Mouse (Mus musculus): Measurements from ENCODE around the gene Gli3. TPM values are rescaled to one million over a fixed set of nuclear protein-coding genes. Genes with fewer than 3 reads are reported as not detected.
A peak's percentile ranks its signal among the peaks of the same experiment; 100 is the strongest.

Gli3 gene
- polyA plus RNA-seq, 1 experiment from 2014 or later, result 30.6 TPM

DNA sequence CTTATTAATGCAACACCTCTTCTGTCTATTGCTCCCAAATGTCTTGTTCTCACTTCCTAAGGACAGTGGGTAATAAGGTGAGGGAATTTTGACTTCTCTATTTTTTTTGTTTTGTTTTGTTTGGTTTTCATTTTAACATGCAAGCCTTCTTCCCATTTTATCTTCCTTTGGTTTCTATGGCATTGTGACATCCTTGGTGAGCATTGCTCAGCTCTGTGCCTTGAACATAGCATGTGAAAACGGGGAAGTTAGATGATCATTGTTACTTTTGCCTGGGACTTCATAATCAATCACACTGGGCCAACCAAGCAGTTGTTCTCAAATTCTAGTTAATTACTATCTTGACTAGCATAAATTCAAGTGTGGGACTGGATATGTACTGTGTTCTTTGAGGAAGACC, 258.4 kb downstream of the Gli3 start:
- TF ChIP-seq CTCF (IDR thresholded peaks at IDR 0.05; ENCODE audit: low read depth), result no peak
- Histone ChIP-seq H3K27ac (ENCODE audit: low read depth) (no peak overlapping the region), H3K27me3 (ENCODE audit: insufficient read depth, low read length) (no peaks in the 10 kb centered on the region), H3K4me3 (ENCODE audit: low read depth, low read length) (no peak overlapping the region), H3K4me1 (ENCODE audit: insufficient read depth) (no peaks in the 10 kb centered on the region), H3K4me2 (no peak overlapping the region), H3K9me3 (ENCODE audit: low read depth, low read length) (no peaks in the 10 kb centered on the region), H3K36me3 (ENCODE audit: insufficient read depth) (peaks cover 52% of the 10 kb centered on the region), H3K9ac (no peak overlapping the region)
- DNase-seq (no peak), ATAC-seq (ENCODE audit: insufficient read depth) (no peak)
- 94% methylated on average over 1 of the region's 1 CpGs for WGBS

DNA sequence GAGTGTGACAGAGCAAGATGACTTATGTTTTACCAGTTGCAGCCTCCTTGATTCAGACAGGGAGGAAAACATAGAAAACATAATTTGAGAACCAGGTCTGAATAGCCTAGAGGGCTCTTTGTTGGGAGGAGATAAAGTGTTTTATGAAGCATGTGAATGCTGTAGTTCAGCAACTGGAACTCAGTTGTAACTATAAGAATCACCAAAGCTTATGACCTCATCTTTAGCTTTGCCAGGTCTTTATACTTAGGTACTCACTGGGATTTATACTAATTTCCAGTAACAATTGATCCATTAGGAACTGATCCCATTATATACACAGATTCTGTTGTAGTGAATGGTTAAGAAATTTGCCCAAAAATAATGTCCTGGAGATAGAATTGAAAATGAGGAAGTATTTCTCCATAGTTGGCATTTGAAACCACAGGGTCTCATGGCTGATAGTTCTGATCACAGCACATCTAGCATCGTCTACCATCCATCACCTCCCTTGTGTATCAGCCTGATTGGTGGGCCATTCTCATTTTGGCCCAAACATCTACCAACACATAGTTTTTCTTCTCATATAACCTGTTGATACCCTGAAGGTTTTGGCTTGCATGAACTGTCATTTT, 259.8 kb downstream of the Gli3 start:
- Histone ChIP-seq H3K36me3 (ENCODE audit: insufficient read depth) (peaks cover 55% of the 10 kb centered on the region), H3K4me1 (ENCODE audit: insufficient read depth) (no peaks in the 10 kb centered on the region), H3K27me3 (ENCODE audit: insufficient read depth, low read length) (no peaks in the 10 kb centered on the region), H3K4me3 (ENCODE audit: low read depth, low read length) (no peak overlapping the region), H3K27ac (ENCODE audit: low read depth) (no peak overlapping the region), H3K9ac (no peak overlapping the region), H3K4me2 (no peak overlapping the region), H3K9me3 (ENCODE audit: low read depth, low read length) (no peaks in the 10 kb centered on the region)
- WGBS, result 100% methylated on average over 1 of the region's 1 CpGs
- DNase-seq, result no peak
- no peak for TF ChIP-seq CTCF (IDR thresholded peaks at IDR 0.05; ENCODE audit: low read depth)
- ATAC-seq (ENCODE audit: insufficient read depth), result no peak

DNA sequence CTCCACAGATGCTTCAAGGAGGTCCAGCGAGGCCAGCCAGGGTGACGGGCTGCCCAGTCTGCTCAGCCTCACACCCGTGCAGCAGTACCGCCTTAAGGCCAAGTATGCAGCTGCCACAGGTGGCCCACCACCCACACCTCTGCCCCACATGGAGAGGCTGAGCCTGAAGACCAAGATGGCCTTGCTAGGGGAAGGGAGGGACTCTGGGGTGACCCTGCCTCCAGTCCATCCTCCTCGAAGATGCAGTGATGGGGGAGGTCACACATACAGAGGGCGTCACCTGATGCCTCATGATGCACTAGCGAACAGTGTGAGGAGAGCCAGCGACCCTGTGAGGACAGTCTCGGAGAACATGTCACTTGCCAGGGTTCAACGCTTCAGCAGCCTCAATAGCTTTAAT, 261.7 kb downstream of the Gli3 start:
- TF ChIP-seq CTCF (IDR thresholded peaks at IDR 0.05; ENCODE audit: low read depth), result no peak
- no peaks in the 10 kb centered on the region; the same call in 1 of the 2 replicates for H3K9me3 ChIP-seq (ENCODE audit: low read depth, low read length)
- no peaks in the 10 kb centered on the region for H3K4me1 ChIP-seq (ENCODE audit: insufficient read depth)
- ATAC-seq (ENCODE audit: insufficient read depth) (no peak), DNase-seq (no peak)
- H3K4me3 ChIP-seq (ENCODE audit: low read depth, low read length), result no peak overlapping the region
- H3K36me3 ChIP-seq (ENCODE audit: insufficient read depth), result peaks cover 62% of the 10 kb centered on the region
- H3K9ac ChIP-seq, result no peak overlapping the region
- 86% methylated on average over 10 of the region's 10 CpGs for WGBS
- no peak overlapping the region for H3K4me2 ChIP-seq
- no peak overlapping the region for H3K27ac ChIP-seq (ENCODE audit: low read depth)
- H3K27me3 ChIP-seq (ENCODE audit: insufficient read depth, low read length), result no peaks in the 10 kb centered on the region

DNA sequence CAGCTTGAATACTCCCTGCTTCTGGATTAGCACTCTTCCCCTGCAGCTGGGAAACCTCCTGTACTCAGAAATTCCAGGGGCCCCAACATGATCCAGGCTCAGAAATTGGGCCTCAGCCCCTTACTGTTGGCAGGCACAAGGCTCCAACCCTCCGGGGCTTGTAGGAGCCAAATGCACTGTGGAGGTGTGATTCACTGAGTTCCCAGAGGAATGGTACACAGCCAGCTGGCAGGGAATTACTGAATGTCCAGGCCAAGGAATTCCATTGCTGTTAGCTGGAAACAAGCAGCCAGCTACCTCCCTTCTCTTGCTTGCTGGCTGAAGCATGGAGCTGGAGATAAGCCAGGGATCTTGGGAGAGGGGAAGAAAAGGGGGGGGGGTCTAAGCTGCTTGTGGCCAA, 278.7 kb downstream of the Gli3 start:
- peak; percentile 92 for DNase-seq
- peak overlapping the region; percentile 65; the same call in 1 of the 2 replicates for H3K27ac ChIP-seq (ENCODE audit: low read depth)

DNA sequence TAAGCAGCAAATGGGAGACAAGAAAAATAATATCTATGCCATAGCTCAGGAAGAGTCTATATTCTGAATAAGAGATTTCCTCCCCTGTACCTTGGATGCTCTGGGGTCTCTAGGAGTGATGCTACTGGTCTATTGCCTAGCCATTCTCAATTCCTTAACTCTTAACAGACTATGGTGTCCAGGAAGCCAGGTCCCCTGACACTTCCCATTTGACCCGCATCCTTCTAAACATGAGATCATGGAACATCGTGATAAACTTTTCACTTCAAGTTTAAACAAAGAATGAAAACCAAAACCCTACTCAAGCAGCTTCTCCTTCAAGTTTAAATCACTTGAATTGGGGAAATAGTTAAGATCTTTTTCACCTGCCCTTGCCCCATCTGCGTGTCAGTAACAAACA, 279.3 kb downstream of the Gli3 start:
- no peak overlapping the region for H3K4me3 ChIP-seq (ENCODE audit: low read depth, low read length)
- no peak for TF ChIP-seq CTCF (IDR thresholded peaks at IDR 0.05; ENCODE audit: low read depth)
- peaks cover 6% of the 10 kb centered on the region for H3K4me1 ChIP-seq (ENCODE audit: insufficient read depth)
- H3K27me3 ChIP-seq (ENCODE audit: insufficient read depth, low read length), result no peaks in the 10 kb centered on the region
- DNase-seq (no peak), ATAC-seq (ENCODE audit: insufficient read depth) (peak; percentile 25; the same call in 1 of the 2 replicates)
- no peak overlapping the region for H3K9ac ChIP-seq
- no peaks in the 10 kb centered on the region for H3K9me3 ChIP-seq (ENCODE audit: low read depth, low read length)
- no peak overlapping the region for H3K4me2 ChIP-seq
- no peaks in the 10 kb centered on the region for H3K36me3 ChIP-seq (ENCODE audit: insufficient read depth)
- H3K27ac ChIP-seq (ENCODE audit: low read depth), result 0 out of 2 replicates have a peak overlapping the region, but pooled peaks have one; percentile 65
- WGBS, result 76% methylated on average over 3 of the region's 3 CpGs

More for the DNA sequence above, 278.7 kb downstream of the Gli3 start:
- peaks cover 6% of the 10 kb centered on the region for H3K4me1 ChIP-seq (ENCODE audit: insufficient read depth)
- H3K27me3 ChIP-seq (ENCODE audit: insufficient read depth, low read length), result no peaks in the 10 kb centered on the region
- no peak overlapping the region for H3K4me3 ChIP-seq (ENCODE audit: low read depth, low read length)
- no peaks in the 10 kb centered on the region for H3K9me3 ChIP-seq (ENCODE audit: low read depth, low read length)
- 26% methylated on average over 1 of the region's 1 CpGs for WGBS
- TF ChIP-seq CTCF (IDR thresholded peaks at IDR 0.05; ENCODE audit: low read depth), result no peak
- ATAC-seq (ENCODE audit: insufficient read depth), result peak; percentile 98
- no peaks in the 10 kb centered on the region for H3K36me3 ChIP-seq (ENCODE audit: insufficient read depth)
- H3K4me2 ChIP-seq, result no peak overlapping the region
- H3K9ac ChIP-seq, result no peak overlapping the region

DNA sequence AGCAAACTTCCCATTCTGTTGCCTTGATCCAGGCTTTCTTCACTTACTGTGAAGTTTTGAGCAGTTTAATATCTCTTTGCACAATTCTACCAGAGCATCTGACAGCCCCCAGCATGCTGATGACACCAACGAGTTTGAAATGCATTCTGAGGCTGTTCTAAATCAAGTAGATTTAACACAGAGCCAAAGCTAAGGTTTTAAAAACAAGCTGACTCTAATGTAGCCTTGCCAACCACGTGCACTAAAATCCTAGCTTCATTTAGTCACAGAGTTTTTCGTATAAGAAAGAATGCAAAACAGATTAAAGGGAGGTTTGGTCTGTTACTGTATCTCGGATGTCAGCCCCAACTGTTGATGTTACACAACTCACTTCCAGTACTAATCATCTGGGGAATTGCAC, 279.7 kb downstream of the Gli3 start:
- H3K27me3 ChIP-seq (ENCODE audit: insufficient read depth, low read length), result no peaks in the 10 kb centered on the region
- H3K4me3 ChIP-seq (ENCODE audit: low read depth, low read length), result no peak overlapping the region
- no peak overlapping the region for H3K9ac ChIP-seq
- peak overlapping the region; percentile 65; the same call in 1 of the 2 replicates for H3K27ac ChIP-seq (ENCODE audit: low read depth)
- ATAC-seq (ENCODE audit: insufficient read depth), result no peak
- no peaks in the 10 kb centered on the region for H3K9me3 ChIP-seq (ENCODE audit: low read depth, low read length)
- TF ChIP-seq CTCF (IDR thresholded peaks at IDR 0.05; ENCODE audit: low read depth), result no peak
- no peak overlapping the region for H3K4me2 ChIP-seq
- H3K36me3 ChIP-seq (ENCODE audit: insufficient read depth), result no peaks in the 10 kb centered on the region
- DNase-seq, result peak; percentile 18
- H3K4me1 ChIP-seq (ENCODE audit: insufficient read depth), result peaks cover 6% of the 10 kb centered on the region
- 43% methylated on average over 4 of the region's 4 CpGs for WGBS

DNA sequence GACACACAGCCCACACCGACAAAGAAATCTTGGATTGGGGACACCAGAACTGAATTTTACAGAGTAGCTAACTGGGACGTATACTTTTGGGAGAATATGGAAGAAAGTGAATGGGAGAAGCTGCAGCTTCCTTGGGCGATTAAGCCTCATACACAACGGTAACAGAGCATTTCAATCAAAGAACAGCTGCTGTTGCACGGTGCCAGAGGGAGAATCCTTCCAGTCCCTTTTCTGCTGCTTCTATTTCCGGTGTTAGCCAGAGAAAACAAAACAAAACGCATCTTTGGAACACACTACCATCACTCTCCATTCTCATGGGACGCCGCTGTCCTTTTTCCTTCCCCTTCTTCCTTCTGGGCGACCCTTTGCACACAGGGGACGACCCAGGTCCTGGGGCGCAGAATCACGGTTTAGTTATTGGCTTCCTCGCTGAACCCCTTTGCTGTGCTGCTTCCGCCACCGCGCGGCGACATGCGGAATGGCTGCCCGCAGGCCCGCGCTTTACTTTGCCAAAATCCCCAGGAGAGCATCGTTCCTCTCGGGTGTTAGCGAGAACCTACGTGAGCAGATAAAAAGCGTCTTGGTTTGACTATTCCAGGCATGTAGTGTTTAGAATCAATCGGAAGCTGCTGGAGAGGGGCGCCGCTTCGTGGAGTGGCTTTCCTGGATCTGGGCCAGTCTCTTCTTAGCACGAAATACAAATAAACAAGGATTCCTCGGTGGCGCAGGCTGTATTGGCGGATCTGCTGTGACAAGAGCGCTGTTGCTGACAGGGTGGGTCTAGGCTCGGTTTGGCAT, 296.0 kb downstream of the Gli3 start:
- H3K27me3 ChIP-seq (ENCODE audit: insufficient read depth, low read length), result no peaks in the 10 kb centered on the region
- H3K9ac ChIP-seq, result peak overlapping the region; percentile 43
- H3K36me3 ChIP-seq (ENCODE audit: insufficient read depth), result no peaks in the 10 kb centered on the region
- H3K4me1 ChIP-seq (ENCODE audit: insufficient read depth), result no peaks in the 10 kb centered on the region; the same call in 1 of the 2 replicates
- H3K4me3 ChIP-seq (ENCODE audit: low read depth, low read length), result peak overlapping the region; percentile 34
- peak overlapping the region; percentile 14; the same call in 1 of the 2 replicates for H3K27ac ChIP-seq (ENCODE audit: low read depth)
- TF ChIP-seq CTCF (IDR thresholded peaks at IDR 0.05; ENCODE audit: low read depth), result peak; percentile 98
- peak; percentile 93 for DNase-seq
- H3K9me3 ChIP-seq (ENCODE audit: low read depth, low read length), result no peaks in the 10 kb centered on the region
- 3% methylated on average over 38 of the region's 38 CpGs for WGBS
- ATAC-seq (ENCODE audit: insufficient read depth), result peak; percentile 87
- peak overlapping the region; percentile 66 for H3K4me2 ChIP-seq
